22 mouse cellular contexts compared by ENCODE assay signal in the genomic region with DNA sequence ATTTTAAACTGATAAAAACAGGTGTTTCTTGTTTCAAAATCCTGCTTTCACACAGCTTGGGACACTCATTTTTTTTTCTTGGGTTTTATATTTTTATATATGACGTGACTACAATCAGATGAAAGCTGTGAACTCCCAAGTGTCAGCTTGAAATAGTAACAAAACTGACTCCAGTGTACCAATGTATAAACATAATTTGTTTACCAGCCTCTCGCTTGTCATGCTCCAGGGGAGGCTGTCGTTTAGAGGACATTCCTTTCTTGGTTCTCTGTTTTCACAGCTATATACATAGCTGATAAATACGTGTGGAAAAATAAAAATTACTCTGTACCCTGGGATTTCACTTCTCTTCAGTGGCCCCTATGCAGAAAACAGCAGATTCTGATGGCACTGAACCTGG.
DNase-seq lines count a peak whose midpoint lies in the region; ATAC-seq and TF ChIP-seq lines count a peak whose summit lies in the region.
"Had no signal": no experiment of that assay in that cellular context is flagged by ENCODE, and none has a peak within 500 bp of the region (broad histone marks: within the 10 kb centered on the region; RNA-seq: fewer than 3 reads in every experiment).

No protein-coding gene starts in this region.

- H3K4me1 ChIP-seq in lung, embryonic 14.5 days (ENCODE audit: insufficient read depth) = no peaks in the 10 kb centered on the region
- H3K4me1 ChIP-seq in lung, embryonic 15.5 days = no peaks in the 10 kb centered on the region
- no peaks in the 10 kb centered on the region for H3K4me1 ChIP-seq in lung, adult 2 months (ENCODE audit: control insufficient read depth, insufficient read depth, low read length)
- H3K4me1 ChIP-seq in lung, embryonic 16.5 days (replicated peaks; ENCODE audit: control insufficient read depth, insufficient read depth, low read length) = no peaks in the 10 kb centered on the region; the same call in 1 of the 2 replicates
- H3K4me1 ChIP-seq in lung, postnatal 0 days (ENCODE audit: insufficient read depth, low read depth, low read length) = no peaks in the 10 kb centered on the region

- H3K27ac ChIP-seq in lung, embryonic 14.5 days (ENCODE audit: low read depth) = no peak overlapping the region
- H3K27ac ChIP-seq in lung, embryonic 15.5 days = no peak overlapping the region
- no peak overlapping the region for H3K27ac ChIP-seq in lung, embryonic 16.5 days (ENCODE audit: low read length)
- no peak overlapping the region for H3K27ac ChIP-seq in lung, postnatal 0 days (ENCODE audit: low read length)

- H3K36me3 ChIP-seq in lung, embryonic 14.5 days (ENCODE audit: insufficient read depth) = no peaks in the 10 kb centered on the region
- H3K36me3 ChIP-seq in lung, embryonic 15.5 days = no peaks in the 10 kb centered on the region
- H3K36me3 ChIP-seq in lung, embryonic 16.5 days (ENCODE audit: control insufficient read depth, insufficient read depth, low read length) = no peaks in the 10 kb centered on the region
- no peaks in the 10 kb centered on the region for H3K36me3 ChIP-seq in lung, postnatal 0 days (ENCODE audit: insufficient read depth, low read length)
- H3K36me3 ChIP-seq: G1E had no signal

- TF ChIP-seq EP300 in lung, postnatal 0 days (IDR thresholded peaks at IDR 0.05) = no peak

- no peak overlapping the region for H3K9ac ChIP-seq in lung, embryonic 14.5 days
- H3K9ac ChIP-seq in lung, embryonic 15.5 days = no peak overlapping the region
- H3K9ac ChIP-seq in lung, embryonic 16.5 days (ENCODE audit: low read length) = no peak overlapping the region
- no peak overlapping the region for H3K9ac ChIP-seq in lung, postnatal 0 days (replicated peaks; ENCODE audit: low read depth)

- ATAC-seq in lung, embryonic 14.5 days (ENCODE audit: insufficient read depth) = peak; percentile 89
- ATAC-seq in lung, embryonic 15.5 days (ENCODE audit: borderline replicate concordance, extremely low read depth, low FRiP score, low TSS enrichment) = peak; percentile 52; the same call in 1 of the 2 replicates
- peak; percentile 76 for ATAC-seq in lung, embryonic 16.5 days (ENCODE audit: low read depth)
- no peak for ATAC-seq in lung, postnatal 0 days
- ATAC-seq: activated CD4-positive, CD25-positive, alpha-beta regulatory T cell, adult 4 months; CD4-positive, CD25-positive, alpha-beta regulatory T cell, adult 4 months; Patski had no signal

- DNase-seq in lung, embryonic 14.5 days = peak; percentile 59
- DNase-seq in lung, postnatal 10 days = no peak
- no peak for DNase-seq in lung, adult 2 months
- DNase-seq in lung, postnatal 14 days = no peak
- DNase-seq in lung, postnatal 0 days (ENCODE audit: low spot score) = peak; percentile 12
- DNase-seq in lung, postnatal 25 days (ENCODE audit: low spot score) = no peak
- DNase-seq: adrenal gland, adult 2 months; adrenal gland, adult 8-10 months; adrenal gland, postnatal 10 days; adrenal gland, postnatal 14 days; adrenal gland, postnatal 25 days; adrenal gland, postnatal 36 days; B cell, adult 2 months; cerebellum, adult 11 months; cerebellum, adult 11-12 months had no signal

- WGBS in lung, embryonic 14.5 days = 26% methylated on average over 4 of the region's 4 CpGs
- 33% methylated on average over 4 of the region's 4 CpGs for WGBS in lung, embryonic 15.5 days
- 45% methylated on average over 4 of the region's 4 CpGs for WGBS in lung, adult 2 months
- 30% methylated on average over 4 of the region's 4 CpGs for WGBS in lung, embryonic 16.5 days
- WGBS in lung, postnatal 0 days = 32% methylated on average over 4 of the region's 4 CpGs

- H3K9me3 ChIP-seq in lung, embryonic 14.5 days (ENCODE audit: low read depth, low read length) = no peaks in the 10 kb centered on the region
- H3K9me3 ChIP-seq in lung, embryonic 15.5 days = no peaks in the 10 kb centered on the region
- H3K9me3 ChIP-seq in lung, embryonic 16.5 days (ENCODE audit: control insufficient read depth, low read length) = no peaks in the 10 kb centered on the region
- H3K9me3 ChIP-seq in lung, postnatal 0 days (ENCODE audit: low read length) = no peaks in the 10 kb centered on the region
- H3K9me3 ChIP-seq: G1E had no signal

- no peak for TF ChIP-seq CTCF in lung, embryonic 14.5 days (IDR thresholded peaks at IDR 0.05; ENCODE audit: low read depth)
- no peak for TF ChIP-seq CTCF in lung, adult 2 months (IDR thresholded peaks at IDR 0.05; ENCODE audit: insufficient read depth, low read length)
- no peak for TF ChIP-seq CTCF in lung, postnatal 0 days (IDR thresholded peaks at IDR 0.05)

- no peak overlapping the region for H3K4me2 ChIP-seq in lung, embryonic 14.5 days
- no peak overlapping the region for H3K4me2 ChIP-seq in lung, embryonic 15.5 days
- no peak overlapping the region for H3K4me2 ChIP-seq in lung, embryonic 16.5 days (ENCODE audit: low read depth, low read length)
- no peak overlapping the region for H3K4me2 ChIP-seq in lung, postnatal 0 days (replicated peaks; ENCODE audit: low read depth, low read length)

- H3K4me3 ChIP-seq in lung, embryonic 14.5 days (ENCODE audit: low read depth, low read length) = no peak overlapping the region
- no peak overlapping the region for H3K4me3 ChIP-seq in lung, embryonic 15.5 days
- H3K4me3 ChIP-seq in lung, adult 2 months (replicated peaks; ENCODE audit: extremely low read depth, low read depth, low read length) = no peak overlapping the region
- H3K4me3 ChIP-seq in lung, embryonic 16.5 days (ENCODE audit: low read length) = no peak overlapping the region
- H3K4me3 ChIP-seq in lung, postnatal 0 days (ENCODE audit: low read depth, low read length) = no peak overlapping the region

- no peak for TF ChIP-seq POLR2A in lung, adult 2 months (IDR thresholded peaks at IDR 0.05; ENCODE audit: borderline replicate concordance, extremely low read depth, low read depth, low read length)

- H3K27me3 ChIP-seq in lung, embryonic 14.5 days (ENCODE audit: insufficient read depth, low read length) = no peaks in the 10 kb centered on the region
- no peaks in the 10 kb centered on the region for H3K27me3 ChIP-seq in lung, embryonic 15.5 days
- H3K27me3 ChIP-seq in lung, embryonic 16.5 days (ENCODE audit: control insufficient read depth, insufficient read depth, low read depth, low read length) = no peaks in the 10 kb centered on the region
- no peaks in the 10 kb centered on the region for H3K27me3 ChIP-seq in lung, postnatal 0 days (replicated peaks; ENCODE audit: insufficient read depth, low read length)
- H3K27me3 ChIP-seq: CH12.LX, Patski had no signal

Comparison
In these comparisons a context has a peak if more than half of its experiments do, and no peak if none do; other contexts are left out.
1. DNase-seq: peak in lung, embryonic 14.5 days (single experiment) and lung, postnatal 0 days (single experiment); none in lung, postnatal 10 days (single experiment), lung, adult 2 months (single experiment), lung, postnatal 14 days (single experiment) and lung, postnatal 25 days (single experiment).